Mouse (Mus musculus) forebrain, embryonic 15.5 days (tissue): ENCODE measurements around the gene Slc7a7. TPM values are rescaled to one million over a fixed set of nuclear protein-coding genes. Genes with fewer than 3 reads are reported as not detected.

Experiments used
- ATAC-seq: fragments of 200-750 bp; cut with Nextera tagmentation; replicated peaks from 2 replicates; pipeline ENCODE4 v1.8.0; 2017; ENCODE audit warnings: mild to moderate bottlenecking, moderate TSS enrichment, moderate library complexity
- H3K27ac ChIP-seq: fragments of 300-500 bp; sonication (generic); replicated peaks from 2 replicates; pipeline ENCODE4 v1.5.1; 2015; ENCODE audit warnings: mild to moderate bottlenecking, inconsistent platforms
- H3K27me3 ChIP-seq: fragments of 300-500 bp; sonication (generic); 2 replicates; pipeline ENCODE4 v1.6.1; 2015; ENCODE audit warnings: inconsistent platforms
- H3K36me3 ChIP-seq: fragments of 300-500 bp; sonication (generic); 2 replicates; pipeline ENCODE4 v1.6.1; 2015; ENCODE audit warnings: mild to moderate bottlenecking, inconsistent platforms
- H3K4me1 ChIP-seq: fragments of 300-500 bp; sonication (generic); 2 replicates; pipeline ENCODE4 v1.6.1; 2015; ENCODE audit warnings: inconsistent platforms
- H3K4me2 ChIP-seq: fragments of 300-500 bp; sonication (generic); replicated peaks from 2 replicates; pipeline ENCODE4 v1.6.1; 2015; ENCODE audit warnings: mild to moderate bottlenecking, inconsistent platforms
- H3K4me3 ChIP-seq: fragments of 300-500 bp; sonication (generic); 2 replicates; pipeline ENCODE4 v1.5.1; 2015; ENCODE audit warnings: mild to moderate bottlenecking, inconsistent platforms
- H3K9ac ChIP-seq: fragments of 300-500 bp; sonication (generic); replicated peaks from 2 replicates; pipeline ENCODE4 v1.6.1; 2015; ENCODE audit warnings: mild to moderate bottlenecking, inconsistent platforms
- H3K9me3 ChIP-seq: fragments of 300-500 bp; sonication (generic); 2 replicates; pipeline ENCODE4 v1.6.1; 2016; ENCODE audit warnings: inconsistent platforms
- WGBS: fragments of 180-500 bp; shearing (Covaris S2); methylation state at CpG from one replicate; pipeline ENCODE4 v1.1.7; 2015; ENCODE audit warnings: mixed read lengths; 5-methylcytosine and 5-hydroxymethylcytosine counted together
- polyA plus RNA-seq: library from polyadenylated mRNA; unstranded; fragments of >200 nt; fragmentation: Nextera tagmentation; extraction: Ambion mirVana; gene quantifications from 2 replicates; pipeline ENCODE4 v1.2.1, GENCODE M21; 2015

Slc7a7 gene
- polyA plus RNA-seq = 5.0 and 5.2 TPM in 2 replicates

DNA sequence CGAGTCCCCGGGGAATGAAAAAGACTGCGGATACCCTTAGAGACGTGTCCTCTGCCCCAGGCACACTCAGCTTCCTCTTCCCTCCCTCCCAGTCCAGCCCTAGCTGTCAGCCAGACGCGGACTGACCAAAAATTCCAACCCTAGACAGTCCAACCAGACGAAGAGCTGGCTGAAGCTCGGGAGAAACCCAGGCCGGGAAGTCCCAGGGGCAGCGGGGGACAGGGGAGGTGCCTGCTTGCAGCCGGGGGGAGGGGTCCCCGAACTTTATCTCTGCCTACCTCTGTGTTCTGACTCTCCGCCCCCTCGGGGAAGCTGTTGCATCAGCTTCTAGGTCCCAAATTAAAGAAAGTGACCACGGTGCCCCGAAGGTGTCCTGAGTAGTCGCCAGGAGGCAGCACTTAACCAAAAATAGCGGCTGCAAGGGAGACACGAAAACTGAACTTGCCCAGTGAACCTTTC is at the start of gene Slc7a7:
TSS of gene Slc7a7 (minus strand) at position 158 of the 459 bp plus-strand sequence.
- H3K36me3 ChIP-seq = no peaks in the 10 kb centered on the region
- no peaks in the 10 kb centered on the region for H3K9me3 ChIP-seq
- H3K27me3 ChIP-seq = peaks cover 4% of the 10 kb centered on the region; the same call in 1 of the 2 replicates
- no peak within 1 kb of the TSS for H3K4me2 ChIP-seq
- no peak within 1 kb of the TSS for H3K27ac ChIP-seq
- H3K4me3 ChIP-seq = no peak within 1 kb of the TSS
- 11% methylated on average over 19 of the region's 19 CpGs for WGBS
- H3K9ac ChIP-seq = no peak within 1 kb of the TSS
- ATAC-seq = no peak
- no peaks in the 10 kb centered on the region for H3K4me1 ChIP-seq

DNA sequence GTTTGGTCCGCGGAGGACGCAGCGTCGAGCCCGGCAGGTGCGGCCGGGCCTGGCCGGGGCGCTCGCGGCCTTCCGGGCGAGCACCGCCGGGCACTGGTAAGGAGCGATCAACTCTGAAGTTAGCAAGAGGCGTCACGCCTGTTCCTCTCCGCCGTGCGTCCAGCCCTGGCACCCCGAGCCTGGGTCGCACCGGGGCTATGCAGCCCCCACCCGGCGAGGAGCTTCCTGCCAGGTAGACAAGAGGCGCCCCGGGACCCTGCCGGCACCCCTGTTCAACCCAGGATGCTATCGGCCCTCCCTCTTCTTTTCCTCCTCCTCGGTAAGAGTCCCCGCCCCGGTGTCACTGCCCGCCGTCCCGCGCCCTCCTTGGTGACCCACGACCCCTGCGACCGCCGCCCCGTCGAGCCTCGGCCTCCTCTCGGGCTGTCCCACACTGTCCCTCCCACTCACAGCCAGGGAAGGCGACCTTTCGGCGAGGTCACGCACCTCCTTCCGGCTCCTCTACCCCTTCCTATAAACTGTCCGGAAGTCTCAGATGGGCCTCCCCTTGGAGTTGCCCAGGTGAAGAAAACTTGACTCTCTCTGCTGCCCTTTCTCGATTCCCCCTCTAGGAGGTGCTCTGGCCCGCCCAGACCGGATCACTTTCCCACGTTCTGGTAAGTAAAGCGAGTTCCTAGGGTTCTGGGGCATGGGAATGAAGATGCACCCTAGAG is 46.9 kb upstream of the Slc7a7 start:
- H3K4me3 ChIP-seq = peak overlapping the region; percentile 74
- WGBS = 1% methylated on average over 55 of the region's 57 CpGs

DNA sequence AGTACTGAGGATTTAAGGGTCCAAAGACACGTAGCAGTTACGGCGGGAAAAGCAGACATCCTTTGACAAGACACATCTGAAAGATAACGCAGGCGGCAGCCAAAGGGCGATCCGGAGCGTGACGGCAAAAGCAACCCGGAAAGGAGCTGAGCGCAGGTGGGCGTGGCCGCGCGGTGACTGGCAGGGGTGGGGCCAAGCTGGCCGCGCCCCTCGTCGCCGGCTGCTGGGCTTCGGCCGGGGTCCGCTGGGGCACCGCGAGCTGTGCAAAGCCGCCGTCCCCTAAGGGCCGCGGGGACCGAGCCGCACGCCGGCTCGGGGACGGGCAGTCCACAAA is 46.3 kb upstream of the Slc7a7 start, which contains the start of gene Lrp10:
TSS of gene Lrp10 (plus strand) at position 179 of the 334 bp plus-strand sequence.
- H3K4me3 ChIP-seq = peak within 1 kb of the TSS; percentile 74
- H3K27ac ChIP-seq = peak within 1 kb of the TSS; percentile 77
- peak; percentile 92 for ATAC-seq
- no peaks in the 10 kb centered on the region for H3K9me3 ChIP-seq
- H3K27me3 ChIP-seq = no peaks in the 10 kb centered on the region
- peaks cover 10% of the 10 kb centered on the region for H3K36me3 ChIP-seq
- peak within 1 kb of the TSS; percentile 75 for H3K4me2 ChIP-seq
- WGBS = under 1% methylated on average over 35 of the region's 35 CpGs
- H3K9ac ChIP-seq = peak within 1 kb of the TSS; percentile 66
- H3K4me1 ChIP-seq = peaks cover 9% of the 10 kb centered on the region; the same call in 1 of the 2 replicates

More for the DNA sequence above, 46.9 kb upstream of the Slc7a7 start:
- Histone ChIP-seq H3K4me2 (peak overlapping the region; percentile 75), H3K4me1 (peaks cover 9% of the 10 kb centered on the region; the same call in 1 of the 2 replicates), H3K27me3 (no peaks in the 10 kb centered on the region), H3K27ac (peak overlapping the region; percentile 77), H3K36me3 (peaks cover 15% of the 10 kb centered on the region), H3K9ac (peak overlapping the region; percentile 66), H3K9me3 (no peaks in the 10 kb centered on the region)
- ATAC-seq = peak; percentile 82

DNA sequence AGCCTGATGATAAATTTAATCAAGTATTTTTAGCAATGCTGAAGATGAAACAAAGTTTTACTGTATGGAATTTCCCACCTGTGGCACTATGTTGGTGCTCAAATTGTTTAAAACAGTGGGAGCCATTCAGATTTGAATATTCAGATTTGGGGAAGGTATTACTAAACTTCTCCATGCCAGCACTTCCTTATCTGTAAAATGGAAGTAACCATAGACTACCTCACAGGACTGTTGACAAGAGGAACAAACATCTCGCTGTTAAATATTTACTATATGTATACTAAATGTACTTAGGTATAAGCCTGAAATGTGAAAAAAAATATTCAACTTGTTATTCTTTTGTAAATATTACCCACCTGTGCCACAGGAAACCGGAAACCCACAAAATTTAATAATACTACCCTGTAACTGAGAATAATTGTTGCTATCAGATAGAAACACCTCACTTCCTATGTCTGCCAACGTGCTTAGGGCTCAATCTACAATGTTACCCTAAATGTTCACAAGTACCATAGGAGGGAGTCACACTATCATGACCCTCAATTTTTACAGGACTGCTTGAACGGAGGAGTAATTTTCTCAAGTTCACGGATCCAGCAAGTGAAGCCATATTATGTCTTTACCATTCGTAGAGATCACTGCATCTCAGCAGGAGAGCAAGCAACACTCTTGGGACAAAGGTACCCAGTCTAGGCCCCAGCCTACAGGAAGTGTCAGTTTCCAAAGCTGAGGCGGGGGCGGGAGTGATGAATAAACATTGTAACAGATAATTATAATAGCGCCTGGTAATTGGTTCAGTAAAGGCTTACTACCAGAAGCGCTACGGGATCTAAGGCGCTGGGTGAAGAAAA is 45.8 kb upstream of the Slc7a7 start:
- H3K4me2 ChIP-seq = peak overlapping the region; percentile 75
- no peaks in the 10 kb centered on the region for H3K27me3 ChIP-seq
- H3K27ac ChIP-seq = peak overlapping the region; percentile 77
- ATAC-seq = peak; percentile 62
- WGBS = 15% methylated on average over 12 of the region's 12 CpGs
- peak overlapping the region; percentile 66 for H3K9ac ChIP-seq
- peaks cover 4% of the 10 kb centered on the region for H3K36me3 ChIP-seq
- H3K9me3 ChIP-seq = no peaks in the 10 kb centered on the region
- peak overlapping the region; percentile 74 for H3K4me3 ChIP-seq
- peaks cover 9% of the 10 kb centered on the region; the same call in 1 of the 2 replicates for H3K4me1 ChIP-seq

DNA sequence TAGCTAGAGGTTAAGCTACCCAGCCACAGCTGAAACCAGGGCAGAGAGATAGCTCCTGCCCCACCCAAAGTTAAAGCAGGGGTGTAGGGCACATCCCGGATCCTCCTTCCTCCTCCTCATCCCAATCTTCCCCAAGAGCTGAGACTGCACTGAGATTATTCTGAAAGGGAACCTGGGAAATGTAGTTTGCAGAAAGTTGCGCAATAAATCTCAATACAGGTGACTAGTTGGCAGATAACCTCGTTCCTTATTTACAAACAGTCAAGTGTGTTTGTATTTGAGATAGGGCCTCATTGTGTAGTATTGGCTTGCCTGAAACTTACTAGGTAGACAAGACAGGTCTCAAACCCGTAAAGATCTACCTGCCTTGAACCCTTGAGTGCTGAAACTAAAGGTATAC is 44.6 kb upstream of the Slc7a7 start:
- ATAC-seq = no peak
- Histone ChIP-seq H3K4me2 (no peak overlapping the region), H3K9ac (no peak overlapping the region), H3K27ac (no peak overlapping the region), H3K9me3 (no peaks in the 10 kb centered on the region), H3K36me3 (no peaks in the 10 kb centered on the region), H3K4me3 (no peak overlapping the region), H3K27me3 (no peaks in the 10 kb centered on the region), H3K4me1 (peaks cover 9% of the 10 kb centered on the region; the same call in 1 of the 2 replicates)
- 77% methylated on average over 4 of the region's 4 CpGs for WGBS

DNA sequence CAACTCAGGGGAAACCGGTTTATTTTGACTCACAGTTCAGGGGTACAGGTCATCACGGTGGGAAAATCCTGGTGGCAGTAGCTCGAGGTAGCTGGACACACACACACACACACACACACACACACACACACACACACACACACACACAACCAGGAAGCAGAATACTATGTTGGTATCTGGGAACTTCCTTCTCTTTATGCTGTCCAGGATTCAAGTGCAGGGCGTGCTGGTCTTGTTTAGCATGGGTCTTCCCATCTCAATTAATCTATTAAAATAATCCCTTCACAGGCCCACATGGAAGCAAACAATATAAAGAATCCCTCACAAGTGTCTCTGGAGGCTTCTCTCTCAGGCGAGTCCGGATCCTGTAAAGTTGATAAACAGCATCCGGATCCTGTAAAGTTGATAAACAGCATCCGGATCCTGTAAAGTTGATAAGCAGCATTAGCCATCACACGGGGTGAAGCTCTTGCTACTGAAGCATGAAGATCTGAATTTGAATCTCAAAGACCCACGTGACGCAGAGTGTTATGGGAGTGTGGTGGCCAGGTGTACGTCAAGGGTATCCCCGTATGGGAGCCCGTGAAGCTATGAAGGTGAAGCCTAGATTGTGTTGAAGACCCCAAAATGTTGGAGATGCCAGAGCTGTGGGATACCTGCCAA is 40.5 kb upstream of the Slc7a7 start:
- no peak overlapping the region for H3K4me3 ChIP-seq
- H3K27ac ChIP-seq = no peak overlapping the region
- H3K4me1 ChIP-seq = no peaks in the 10 kb centered on the region
- H3K4me2 ChIP-seq = no peak overlapping the region
- no peaks in the 10 kb centered on the region for H3K36me3 ChIP-seq
- no peak for ATAC-seq
- H3K27me3 ChIP-seq = no peaks in the 10 kb centered on the region
- no peak overlapping the region for H3K9ac ChIP-seq
- 87% methylated on average over 14 of the region's 14 CpGs for WGBS
- no peaks in the 10 kb centered on the region for H3K9me3 ChIP-seq

DNA sequence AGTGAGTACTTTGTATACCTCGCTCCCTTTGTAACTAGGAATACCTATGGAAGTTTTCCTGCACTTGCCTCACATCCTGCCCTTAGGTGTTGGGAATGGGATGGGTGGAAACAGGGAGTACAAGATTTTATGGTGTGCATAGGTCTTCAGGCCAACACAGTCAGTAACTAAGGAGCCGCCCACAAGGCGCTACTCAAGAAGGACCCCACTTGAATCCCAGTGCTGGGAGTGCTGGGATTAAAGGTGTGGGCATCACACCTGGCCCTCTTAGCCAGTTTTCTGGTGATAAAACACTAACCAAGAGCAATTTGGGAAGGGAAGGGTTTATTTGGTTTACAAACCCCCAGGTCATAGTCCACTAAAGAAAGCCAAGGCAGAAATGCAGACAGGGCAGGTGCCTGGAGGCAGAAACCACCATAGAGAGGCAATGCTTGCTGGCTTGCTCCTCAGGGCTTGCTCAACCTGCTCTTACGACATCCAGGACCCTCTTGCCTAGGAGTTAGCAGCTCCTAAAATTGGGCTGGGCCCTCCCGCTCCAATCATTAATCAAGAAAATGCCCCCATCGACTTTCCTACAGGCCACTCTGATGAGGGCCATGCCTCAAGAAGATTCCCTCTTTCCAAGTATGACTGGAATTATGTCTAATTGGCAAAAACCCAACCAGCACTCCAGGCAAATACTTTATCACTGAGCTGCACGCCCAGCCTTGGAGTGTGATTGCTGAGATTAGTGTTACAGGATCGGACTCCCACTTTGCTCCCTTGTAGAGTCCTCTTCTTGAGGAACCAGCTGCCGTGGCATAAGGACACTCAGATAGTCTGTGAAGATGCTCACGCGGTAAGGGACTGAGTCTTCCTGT is 37.3 kb upstream of the Slc7a7 start:
- no peak for ATAC-seq
- no peak overlapping the region for H3K4me2 ChIP-seq
- H3K27me3 ChIP-seq = no peaks in the 10 kb centered on the region
- no peaks in the 10 kb centered on the region for H3K4me1 ChIP-seq
- no peak overlapping the region for H3K9ac ChIP-seq
- H3K36me3 ChIP-seq = no peaks in the 10 kb centered on the region
- WGBS = 85% methylated on average over 11 of the region's 11 CpGs
- no peak overlapping the region for H3K27ac ChIP-seq
- no peaks in the 10 kb centered on the region for H3K9me3 ChIP-seq
- H3K4me3 ChIP-seq = no peak overlapping the region

DNA sequence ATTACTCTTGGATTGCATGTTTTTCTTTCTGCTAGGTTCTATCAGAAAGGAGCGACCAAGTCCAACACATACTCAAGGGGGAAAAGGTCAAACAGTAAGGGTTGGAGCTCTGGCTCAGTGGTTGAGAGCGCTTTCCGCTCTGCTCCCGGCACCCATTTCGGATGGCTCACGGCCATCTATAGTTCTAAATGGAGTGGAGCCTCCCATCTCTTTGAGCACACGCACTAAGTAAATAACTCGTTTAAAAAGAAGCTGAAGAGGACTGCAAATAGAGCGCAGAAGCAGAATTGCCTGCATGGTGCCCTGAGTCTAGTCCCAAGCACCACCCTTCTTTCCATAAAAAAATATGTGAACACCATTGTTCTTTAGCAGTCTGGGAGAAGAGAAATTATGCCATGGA is 36.0 kb upstream of the Slc7a7 start:
- Histone ChIP-seq H3K36me3 (no peaks in the 10 kb centered on the region), H3K27me3 (no peaks in the 10 kb centered on the region), H3K9me3 (no peaks in the 10 kb centered on the region), H3K9ac (no peak overlapping the region), H3K4me2 (no peak overlapping the region), H3K4me1 (peaks cover 7% of the 10 kb centered on the region; the same call in 1 of the 2 replicates), H3K4me3 (no peak overlapping the region), H3K27ac (no peak overlapping the region)
- WGBS = 88% methylated on average over 9 of the region's 9 CpGs
- no peak for ATAC-seq

DNA sequence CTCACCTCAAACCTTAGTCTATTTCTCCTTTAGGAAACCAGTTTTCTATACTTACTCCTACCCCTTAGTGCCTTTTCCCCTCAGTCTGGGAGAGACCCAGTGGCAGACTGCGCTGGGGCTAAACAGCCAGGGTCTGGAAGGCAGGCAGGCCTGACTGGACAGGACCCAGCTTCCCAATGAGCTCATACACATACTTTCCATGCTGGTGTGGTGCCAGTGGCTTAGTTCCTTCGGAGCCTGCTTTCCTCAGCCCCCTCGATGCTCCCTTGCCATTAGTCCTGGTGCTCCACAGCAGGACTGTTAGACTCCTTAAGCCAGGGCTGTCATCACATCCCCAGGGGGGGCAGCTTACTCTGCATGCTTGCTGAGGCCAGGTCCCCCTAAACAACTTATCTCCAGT is 27.9 kb upstream of the Slc7a7 start:
- no peak overlapping the region for H3K4me2 ChIP-seq
- no peak overlapping the region for H3K4me3 ChIP-seq
- H3K27ac ChIP-seq = no peak overlapping the region
- no peaks in the 10 kb centered on the region; the same call in 1 of the 2 replicates for H3K36me3 ChIP-seq
- no peaks in the 10 kb centered on the region for H3K27me3 ChIP-seq
- H3K9ac ChIP-seq = no peak overlapping the region
- H3K9me3 ChIP-seq = no peaks in the 10 kb centered on the region
- peaks cover 7% of the 10 kb centered on the region; the same call in 1 of the 2 replicates for H3K4me1 ChIP-seq
- ATAC-seq = no peak
- WGBS = 54% methylated on average over 3 of the region's 3 CpGs

DNA sequence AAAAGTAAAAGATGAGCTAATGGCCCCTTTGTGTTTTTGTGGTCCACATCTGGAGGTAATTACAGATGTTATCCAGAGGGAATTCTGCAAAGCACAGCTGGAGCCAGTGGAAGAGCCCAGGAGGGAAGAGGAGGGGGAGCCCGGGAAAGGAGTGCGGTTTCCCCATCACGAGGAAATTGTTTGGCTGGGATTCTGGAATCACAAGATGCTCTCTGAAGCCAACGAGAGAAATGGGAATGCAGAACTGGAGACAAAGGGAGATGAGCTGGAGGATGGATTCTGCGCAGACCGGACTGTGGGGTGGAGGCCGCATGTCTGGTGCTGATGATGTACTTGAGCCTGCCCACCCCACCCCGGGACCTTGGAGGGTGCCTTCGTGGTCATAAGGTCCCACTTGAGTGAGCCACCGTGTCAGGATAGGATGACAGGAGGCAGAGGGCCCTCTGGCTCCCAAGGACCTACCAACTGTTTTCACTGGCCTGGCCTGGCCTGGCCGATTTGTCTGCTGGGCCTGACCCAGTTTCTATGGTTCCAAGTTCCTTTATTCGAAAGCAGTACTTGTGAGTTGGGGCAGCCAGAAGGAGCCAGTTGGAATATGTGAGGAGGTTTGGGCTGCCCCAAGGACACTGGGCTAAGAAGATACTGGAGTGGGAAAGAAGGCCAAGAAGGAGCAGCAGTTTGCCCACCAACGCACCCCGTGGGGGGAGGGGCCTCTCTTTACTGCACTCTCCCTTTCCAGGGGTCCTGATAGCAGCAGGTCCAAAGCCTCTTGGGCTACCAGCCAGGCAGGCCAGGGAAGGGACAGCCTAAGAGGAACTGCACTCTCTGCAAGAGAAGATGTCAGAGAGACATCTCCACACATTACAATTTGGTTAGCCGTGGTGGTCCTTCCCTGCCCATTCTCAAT is 26.4 kb upstream of the Slc7a7 start:
- ATAC-seq = no peak
- 63% methylated on average over 15 of the region's 15 CpGs for WGBS

More for the DNA sequence above, 26.4 kb upstream of the Slc7a7 start:
- Histone ChIP-seq H3K36me3 (peaks cover 4% of the 10 kb centered on the region; the same call in 1 of the 2 replicates), H3K4me3 (no peak overlapping the region), H3K27ac (peak overlapping the region; percentile 41), H3K4me1 (peaks cover 3% of the 10 kb centered on the region; the same call in 1 of the 2 replicates), H3K4me2 (no peak overlapping the region), H3K27me3 (no peaks in the 10 kb centered on the region), H3K9me3 (no peaks in the 10 kb centered on the region), H3K9ac (no peak overlapping the region)
